Mouse (Mus musculus) kidney, adult 11 months (tissue): ENCODE measurements around the gene Lbp.
A peak's percentile ranks its signal among the peaks of the same experiment; 100 is the strongest.

Source experiments
- DNase-seq: peaks from one replicate; pipeline ENCODE4 v3.0.0; 2022

Lbp gene

DNA sequence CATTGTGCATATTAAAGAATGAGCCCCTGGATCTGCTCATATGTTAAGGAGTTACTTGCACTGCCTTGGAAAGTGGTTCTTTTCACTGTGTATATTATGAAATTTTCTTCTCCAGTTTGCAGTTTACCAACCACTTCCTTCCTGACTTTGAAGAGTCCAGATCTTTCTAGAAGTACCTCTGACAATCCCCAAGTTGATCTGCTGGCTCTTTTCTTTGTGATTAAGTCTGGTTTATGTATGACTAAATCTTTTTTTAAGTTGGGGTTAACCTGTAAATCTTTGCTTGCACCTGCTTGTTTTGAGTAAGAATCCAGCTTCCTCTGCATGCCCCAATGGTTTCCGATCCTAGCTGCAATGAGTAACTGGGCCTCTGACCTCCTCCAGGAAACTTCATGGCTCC, 6.8 kb downstream of the Lbp start:
- DNase-seq = no peak

DNA sequence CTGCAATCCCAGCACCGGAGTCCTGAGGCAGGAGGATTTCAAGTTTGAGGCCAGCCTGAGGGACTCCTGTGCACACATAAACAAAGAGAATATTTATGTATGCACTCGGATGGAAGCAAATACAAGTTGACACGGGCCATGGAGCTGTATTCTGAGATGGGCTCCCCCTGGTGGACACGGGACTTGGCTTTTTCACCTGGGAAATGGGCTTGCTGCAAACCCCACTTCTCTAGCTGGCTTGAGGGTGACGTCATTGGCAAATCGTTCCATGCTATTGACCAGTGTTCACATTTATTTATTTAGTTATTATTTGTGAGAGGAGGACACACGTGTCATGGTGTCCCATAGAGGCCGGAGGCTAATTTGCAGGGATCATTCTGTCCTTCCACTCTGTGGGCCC, 10.1 kb downstream of the Lbp start:
- no peak for DNase-seq

DNA sequence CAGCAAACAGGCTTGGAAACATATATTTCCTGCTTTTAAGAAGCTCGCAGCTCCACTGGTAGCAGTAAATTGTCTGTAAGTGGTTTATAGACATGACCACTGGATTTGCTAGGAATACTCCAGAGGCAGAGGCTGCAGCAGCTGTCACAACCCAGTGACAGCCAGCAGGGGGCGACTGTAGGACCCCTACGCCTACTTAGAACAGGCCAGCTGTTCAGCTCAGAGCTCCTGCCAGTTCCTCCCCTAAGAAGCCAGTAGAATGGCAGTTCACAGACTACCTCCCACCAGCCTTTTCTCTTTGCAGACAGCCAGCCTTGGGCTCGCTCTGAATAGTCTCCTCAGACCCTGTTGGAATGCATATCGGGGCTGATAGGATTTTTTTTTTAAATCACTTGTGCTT, 10.7 kb downstream of the Lbp start:
- no peak for DNase-seq

DNA sequence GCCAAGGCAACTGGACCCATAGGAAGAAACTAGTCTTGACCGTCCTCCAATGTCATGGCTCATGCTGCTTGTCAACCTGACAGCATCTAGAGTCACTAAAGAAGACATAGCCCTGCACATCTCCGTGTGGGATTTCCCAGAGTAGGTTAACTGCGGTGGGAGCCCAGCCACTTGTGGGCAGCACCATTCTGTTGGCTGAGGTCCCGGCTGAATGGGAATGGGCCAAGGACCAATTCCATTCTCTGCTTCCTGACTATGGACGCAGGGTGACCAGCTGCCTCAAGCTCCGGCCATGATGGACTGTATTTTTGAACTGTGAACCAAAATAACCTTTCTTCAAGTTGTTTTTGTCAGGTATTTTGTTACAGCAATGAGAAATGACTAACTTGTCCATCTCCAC, 15.3 kb downstream of the Lbp start:
- no peak for DNase-seq

DNA sequence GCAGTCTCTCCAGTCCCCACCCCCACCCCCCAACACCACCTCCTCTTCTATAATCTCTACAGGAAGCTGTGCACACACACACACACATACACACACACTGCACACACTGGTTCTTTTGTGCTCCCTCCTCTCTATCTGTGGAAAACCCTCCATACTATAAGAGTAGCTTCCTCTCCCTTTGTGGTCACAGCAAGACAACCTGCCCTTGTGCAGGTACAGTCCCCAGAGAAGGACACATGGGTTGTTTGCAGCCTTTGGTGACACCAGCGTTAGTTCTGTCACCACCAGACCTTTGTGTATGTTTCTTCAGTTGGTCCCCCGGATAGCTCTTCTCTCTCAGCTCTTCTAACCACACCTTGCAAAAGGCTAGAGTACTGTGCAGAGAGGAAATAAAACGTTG, 16.6 kb downstream of the Lbp start:
- no peak for DNase-seq

DNA sequence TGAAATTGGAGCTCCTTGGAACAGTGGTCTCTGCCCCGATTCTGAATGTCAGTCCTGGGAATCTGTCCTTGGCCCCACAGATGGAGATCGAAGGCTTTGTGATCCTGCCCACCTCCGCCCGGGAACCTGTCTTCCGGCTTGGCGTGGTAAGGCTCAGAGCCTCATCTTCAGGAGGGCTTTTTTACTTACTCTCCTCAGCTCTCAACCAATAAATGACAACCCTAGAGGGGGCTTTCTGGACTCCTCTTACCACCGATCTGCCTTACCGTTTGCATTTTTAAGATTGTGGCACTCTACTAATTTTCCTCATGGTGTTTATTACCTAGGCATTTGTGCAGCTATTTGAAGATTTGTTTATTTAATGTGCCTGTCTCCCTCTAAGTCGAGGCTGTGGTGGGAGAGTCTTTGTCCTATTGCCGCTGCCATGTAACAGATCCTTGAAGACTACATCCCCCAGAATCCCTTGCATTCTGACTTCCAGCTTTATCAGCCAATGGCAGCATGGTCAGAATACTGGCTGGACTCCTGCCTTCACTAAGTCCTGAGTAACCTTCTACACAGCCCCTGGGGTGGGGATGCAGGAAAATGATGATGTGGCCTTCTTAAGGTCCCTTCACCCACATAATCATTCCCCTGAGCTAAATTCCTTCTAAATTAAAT, 18.4 kb downstream of the Lbp start:
- peak; percentile 7 for DNase-seq

DNA sequence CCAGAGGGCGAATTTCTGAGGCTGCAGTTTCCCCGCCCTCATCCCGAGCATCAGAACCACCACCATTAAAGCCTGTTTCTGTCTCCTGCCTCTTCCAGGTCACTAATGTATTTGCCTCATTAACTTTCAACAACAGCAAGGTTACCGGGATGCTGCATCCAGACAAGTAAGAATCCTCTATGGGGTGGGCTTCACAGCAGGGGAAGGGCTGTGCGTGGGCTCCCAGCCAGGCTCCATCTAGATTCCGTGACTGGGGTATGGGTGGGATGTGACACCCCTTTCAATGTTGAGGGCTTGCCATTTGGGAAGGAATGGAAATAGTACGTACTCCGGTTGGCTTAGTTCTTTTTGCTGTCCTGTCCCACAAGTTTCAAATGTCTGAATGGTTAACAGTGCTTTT, 19.3 kb downstream of the Lbp start:
- no peak for DNase-seq

DNA sequence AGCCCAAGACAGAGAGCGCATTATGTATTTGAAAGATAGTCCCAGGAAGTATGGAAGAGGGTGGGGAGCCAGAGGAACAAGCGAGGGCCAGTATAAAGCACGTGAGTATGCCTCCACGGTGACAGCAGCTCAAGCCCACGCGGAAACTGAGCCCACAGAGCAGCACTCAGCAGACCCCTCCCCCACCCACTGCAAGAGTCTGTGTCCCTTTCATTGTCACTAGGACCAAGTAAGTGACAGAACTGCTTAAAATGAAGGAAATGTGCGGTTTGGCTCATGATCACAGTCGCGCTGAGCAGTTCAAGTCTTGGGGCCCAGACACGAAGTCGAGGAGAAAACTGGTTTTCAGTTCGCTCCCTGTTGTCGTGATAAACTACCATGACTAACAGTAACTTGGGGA, 28.1 kb downstream of the Lbp start:
- DNase-seq = no peak

DNA sequence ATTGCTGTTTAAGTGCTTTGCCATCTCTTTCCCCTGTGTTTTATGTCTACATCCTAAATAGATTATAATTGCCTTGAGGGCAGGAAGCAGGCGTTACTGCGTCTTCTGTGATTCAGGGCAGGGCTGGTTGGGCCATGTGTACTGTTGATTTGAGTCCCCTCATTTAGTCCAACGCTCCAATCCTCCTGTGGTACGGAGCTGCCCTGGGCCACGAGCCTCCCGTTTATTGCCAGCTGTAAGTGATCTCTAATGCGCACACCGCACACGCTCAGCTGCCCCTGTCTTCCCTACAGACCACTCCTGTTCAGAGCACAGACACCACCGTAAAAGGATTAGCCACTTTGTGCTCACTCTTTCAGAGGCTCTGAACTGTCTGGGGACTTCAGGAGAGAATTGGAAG, 31.4 kb downstream of the Lbp start:
- DNase-seq = no peak

DNA sequence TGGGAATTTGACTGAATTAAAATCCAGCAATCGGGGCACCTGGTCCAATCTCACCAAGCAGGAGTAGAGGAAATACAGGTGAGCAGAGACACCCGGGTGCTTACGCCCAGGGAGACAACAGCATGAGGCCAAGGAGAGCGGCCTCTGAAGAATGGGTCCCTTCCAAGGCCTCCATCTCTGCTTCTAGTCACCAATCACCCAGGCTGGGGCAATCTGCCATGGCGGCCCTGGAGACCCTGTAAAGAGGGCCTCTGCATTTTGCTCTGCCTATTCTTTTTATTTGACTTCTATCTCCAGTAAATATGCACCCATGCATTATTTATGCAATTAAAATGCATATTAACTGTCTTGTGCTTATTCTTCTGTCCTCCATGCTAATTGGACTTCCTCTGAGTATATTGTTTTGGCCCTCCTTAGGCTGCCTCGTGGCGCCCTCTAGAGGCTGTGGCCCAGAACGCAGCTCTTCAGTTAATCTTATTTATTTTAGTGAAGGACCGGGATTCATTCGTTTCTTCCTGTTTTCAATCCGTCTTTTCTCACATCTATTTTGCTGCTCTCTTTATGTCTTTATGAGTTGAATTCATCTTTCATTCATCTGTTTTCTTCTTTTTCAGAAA, 33.8 kb downstream of the Lbp start:
- DNase-seq = no peak

DNA sequence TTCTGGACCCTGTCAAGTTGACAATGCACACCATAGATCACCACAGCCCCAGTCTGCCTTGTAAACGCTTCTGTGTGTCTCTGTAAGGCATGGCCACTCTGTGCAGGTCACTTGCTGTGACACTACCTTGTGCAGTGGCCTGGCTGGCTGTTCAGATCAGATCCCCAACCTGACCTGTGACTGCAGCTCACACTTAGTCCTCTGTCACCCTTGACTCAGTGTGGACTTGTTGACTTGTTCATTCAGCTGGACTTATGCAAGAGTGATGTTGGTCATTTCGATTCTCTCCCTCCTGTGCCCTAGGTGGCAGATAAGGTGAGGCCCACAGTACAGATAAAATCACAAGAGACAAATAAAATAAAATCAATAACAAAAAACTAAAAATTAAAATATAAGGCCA, 35.0 kb downstream of the Lbp start:
- DNase-seq = no peak

DNA sequence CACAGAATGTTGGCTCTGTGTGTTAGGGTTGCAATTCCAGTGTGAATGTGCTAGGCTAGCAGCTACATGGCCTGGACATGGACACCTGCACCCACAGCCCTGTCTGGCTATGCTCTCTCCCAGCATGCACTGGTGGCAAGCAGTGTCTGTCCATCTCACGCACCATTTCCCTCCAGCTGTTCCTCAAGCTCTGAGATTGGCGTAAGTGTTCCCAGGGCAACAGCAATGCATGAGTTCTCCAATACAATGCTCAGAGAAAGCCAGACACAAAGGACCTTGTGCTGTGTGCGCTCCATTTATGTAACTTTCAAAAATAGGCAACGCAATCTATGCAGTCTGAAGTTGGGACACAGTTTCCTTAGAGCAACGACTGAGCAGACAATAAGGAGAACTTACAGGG, 37.2 kb downstream of the Lbp start:
- no peak for DNase-seq

DNA sequence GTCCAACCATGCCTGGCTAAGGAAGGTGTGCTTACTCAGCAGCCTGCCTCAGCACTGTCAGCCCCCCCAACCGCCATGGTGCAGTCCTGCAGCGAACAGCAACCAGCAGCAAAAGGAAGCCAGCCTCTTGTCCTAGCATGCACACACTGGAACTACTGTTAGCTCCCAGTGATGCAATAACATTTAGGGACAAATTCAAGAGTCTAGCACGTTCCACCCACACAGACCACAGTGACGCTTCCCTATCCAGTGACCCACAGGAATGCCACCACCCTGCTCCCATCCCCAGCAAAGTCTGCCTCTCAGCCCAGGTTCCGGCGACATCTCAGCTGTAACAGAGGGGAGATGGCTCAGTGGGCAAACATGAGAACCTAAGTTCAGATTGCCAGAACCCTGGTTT, 40.2 kb downstream of the Lbp start:
- no peak for DNase-seq

DNA sequence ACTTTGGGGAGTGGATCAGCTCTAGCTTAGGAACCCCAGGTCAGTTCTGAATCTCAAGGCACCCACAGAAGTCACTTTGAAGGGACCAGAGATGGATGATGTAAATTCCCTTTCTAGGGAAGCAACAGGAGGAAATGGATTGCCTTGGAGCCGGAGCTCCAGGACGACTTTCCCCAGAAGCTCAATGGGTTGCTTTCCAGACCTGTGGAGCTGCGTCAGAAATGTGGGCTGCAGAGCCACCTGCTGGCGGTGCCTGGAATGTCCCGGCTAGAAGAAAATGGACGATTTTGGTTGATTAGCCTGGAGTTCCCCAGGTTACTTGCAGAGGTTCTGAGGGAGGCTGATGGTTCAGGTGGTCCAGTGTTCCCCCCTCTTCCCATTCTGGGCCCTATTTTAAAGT, 41.6 kb downstream of the Lbp start:
- DNase-seq = peak; percentile 48

DNA sequence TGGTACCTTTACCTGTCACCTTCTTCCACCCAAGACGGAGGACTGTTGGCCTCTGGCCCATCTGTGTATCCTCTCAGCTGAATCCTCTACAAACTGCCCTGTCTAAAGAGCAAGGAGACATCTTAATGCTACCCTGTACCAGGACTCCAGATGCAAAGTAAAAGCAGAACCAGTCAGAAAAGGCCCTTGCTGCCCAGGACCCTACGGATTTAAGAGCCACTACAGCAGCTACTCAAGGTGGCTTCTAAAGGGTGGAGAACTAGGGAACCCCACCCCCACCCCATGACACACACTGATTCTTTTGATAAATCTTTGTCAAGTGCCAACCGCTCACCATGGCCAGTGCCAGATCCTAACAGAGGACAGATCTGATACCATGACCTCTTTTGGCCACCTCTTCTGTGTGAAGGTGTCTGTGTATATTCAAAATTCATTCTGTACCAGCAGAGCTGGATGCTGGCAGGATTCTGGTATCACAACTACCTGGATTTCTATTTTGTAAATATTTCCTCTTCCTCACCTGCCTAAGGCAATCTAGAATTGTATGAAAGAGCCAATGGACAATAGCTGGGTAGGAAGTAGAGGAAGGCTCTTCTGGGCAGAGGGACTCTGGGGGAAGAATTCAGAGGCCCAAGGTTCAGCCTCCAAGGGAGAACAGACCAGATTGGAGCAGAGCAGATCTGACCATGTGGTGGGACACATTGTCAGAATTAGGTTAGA, 46.7 kb downstream of the Lbp start:
- DNase-seq = no peak

DNA sequence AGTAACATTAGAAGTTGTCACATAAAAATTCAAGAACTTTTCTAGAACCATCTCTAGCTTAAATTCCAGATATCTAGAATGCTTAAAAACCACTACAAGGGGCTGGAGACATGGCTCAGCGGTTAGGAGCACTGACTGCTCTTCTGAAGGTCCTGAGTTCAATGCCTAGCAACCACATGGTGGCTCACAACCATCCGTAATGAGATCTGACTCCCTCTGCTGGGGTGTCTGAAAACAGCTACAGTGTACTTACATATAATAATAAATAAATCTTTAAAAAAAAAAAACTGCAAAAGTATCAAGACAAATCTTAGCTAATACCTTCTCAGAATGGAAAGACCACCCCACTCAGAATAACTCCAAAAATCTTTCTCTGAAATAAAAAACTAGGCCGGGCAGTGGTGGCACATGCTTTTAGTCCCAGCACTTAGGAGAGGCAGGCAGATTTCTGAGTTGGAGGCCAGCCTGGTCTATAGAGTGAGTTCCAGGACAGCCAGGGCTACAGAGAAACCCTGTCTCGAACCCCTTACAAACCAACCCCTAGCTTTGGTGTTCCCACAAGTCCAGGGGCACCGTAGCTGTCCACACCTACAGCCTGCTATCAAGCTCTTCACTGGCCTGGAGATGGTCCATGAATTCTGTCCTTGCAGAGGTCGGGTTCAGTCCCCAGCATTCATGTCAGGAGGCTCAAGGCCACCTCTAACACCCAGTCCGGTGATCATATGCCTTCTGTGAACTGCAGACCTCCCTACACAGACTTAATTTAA, 48.2 kb downstream of the Lbp start:
- no peak for DNase-seq

DNA sequence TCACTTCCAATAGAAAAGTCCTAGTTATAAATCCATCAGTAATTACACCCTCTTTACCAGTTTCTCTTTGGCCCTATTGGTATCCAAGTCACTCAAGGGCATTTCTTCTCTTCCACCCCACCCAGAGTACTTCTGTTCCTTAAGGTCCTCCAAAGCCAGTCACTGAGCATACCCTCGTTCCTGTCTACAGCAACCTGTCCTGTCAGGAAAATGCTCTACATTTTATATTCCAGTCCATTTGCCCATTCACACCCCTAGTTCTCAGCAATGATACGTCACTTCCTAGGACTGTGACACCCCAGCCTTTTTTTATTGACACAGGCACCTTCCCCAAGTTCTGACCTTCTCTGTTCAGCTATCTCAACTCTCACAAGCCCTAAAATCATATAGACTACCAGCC, 48.9 kb downstream of the Lbp start:
- DNase-seq = no peak

DNA sequence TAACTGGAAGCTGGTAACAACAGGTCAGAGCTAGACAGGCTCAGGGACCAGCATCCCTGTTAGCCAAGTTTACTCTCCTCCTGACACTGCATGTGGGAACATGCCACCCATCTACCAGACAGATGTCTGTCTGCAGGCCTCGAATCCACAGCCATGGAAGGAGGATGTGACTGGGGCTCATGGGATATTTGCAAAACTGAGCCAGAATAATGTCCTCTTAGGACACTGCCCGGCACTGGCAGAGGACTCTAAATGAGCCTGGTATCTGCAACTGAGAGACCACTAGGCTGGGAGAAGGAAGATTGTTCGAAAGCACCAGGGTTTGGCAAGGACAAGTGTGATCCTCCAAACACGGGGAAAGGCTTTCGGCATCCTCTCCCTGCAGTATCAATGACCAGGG, 49.8 kb downstream of the Lbp start:
- no peak for DNase-seq

DNA sequence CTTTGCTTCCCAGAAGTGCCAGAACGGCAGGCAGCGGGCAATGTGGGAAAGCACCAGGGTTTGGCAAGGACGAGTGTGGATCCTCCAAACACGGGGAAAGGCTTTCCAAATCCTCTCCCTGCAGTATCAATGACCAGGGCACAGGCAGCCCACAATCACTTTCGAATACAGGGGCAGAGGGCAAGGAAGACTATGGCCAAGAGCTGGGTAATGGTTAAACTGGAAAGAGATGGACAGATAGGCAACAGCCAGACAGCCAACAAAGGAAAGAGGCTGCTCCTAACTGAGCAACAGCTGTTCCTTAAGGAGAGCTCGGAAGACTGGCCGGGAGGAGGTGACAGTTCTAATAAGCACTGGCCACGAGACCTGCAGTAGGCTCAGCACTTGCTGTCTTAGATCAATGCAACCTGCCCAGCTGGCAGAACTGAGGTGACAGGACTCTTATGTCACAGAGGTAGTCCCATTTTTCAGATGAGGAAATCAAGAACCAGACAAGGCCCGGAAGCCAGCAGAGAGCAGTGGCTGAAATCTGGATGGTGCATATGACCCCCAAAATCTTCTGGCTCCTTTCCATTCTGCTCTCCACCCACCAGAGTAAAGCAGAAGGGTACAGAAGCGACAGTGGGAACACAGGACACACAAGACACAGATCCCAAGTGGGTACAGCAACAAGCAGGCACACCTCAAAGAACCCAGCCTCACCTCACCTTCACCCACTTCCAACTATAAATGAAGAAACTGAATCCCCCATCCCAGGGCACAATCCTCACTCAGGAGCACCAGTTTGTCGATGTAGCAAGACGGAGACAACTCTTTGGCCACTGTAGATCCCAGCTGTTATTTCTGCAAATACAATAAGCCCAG, 53.7 kb downstream of the Lbp start:
- DNase-seq = peak; percentile 45

DNA sequence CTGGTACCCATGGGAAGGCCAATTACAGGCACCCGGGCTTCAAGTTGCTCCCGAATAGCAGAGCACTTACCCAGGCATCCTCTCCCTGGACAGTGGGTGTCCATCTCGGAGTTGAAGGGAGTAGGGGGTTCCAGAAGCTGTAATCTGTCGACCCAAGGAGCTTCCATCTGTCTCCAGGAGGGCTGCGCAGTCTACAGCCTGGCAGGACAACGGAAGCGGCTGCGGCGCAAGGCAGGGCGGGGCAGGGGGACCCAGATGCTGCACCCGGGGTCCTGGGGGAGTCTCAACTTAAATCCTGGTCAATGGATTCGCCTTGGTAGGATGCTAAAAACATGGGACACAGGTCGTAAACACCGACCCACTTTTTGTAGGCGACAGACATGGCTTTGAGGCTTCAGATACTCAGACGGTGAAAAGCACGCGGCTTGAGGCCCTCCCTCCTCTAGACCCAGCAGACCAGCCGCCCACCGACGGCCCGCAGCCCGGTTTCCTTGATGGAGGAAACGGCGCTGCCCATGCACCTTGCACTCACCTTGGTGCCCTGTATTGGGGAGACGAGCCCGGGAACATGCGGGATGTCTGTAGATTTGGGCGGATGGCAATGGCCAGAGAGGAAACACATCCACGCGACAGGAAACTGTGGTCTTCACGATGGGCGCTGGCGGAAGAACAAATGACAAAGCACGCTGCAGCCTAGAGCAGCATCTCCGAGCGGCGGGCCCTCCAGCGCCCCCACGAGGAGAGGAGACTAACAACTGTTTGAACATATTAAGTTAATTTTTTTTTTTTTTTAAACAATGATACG, 54.8 kb downstream of the Lbp start:
- DNase-seq = peak; percentile 77

DNA sequence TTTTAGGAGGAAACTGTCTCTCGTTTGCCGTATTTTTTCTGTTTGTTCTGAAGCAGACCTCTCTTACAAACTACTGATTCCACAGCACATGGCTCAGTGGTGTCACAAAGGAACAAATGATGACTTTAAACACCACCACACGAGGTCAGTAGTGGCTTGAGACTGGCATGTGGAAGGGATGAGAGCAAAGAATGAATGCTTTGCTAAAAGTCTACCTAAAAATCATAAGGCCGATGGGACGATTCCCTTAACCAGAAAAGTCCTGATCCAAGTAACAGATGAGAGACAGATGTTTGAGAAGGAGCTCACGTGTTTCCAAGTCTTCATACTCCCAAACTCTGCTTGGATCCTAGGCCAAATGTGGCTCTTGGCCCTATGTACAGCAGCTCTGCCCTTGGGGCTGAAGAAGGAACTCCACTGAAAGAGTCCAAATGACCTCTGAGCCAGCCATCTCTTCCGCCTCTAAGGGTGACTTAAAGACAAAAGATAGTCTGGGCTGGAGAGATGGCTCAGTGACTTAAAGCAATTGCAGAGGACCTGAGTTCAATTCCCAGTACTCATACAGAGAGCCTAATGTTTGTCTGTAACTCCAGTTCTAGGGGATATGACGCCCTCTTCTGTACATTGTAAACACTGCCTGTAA, 55.5 kb downstream of the Lbp start:
- no peak for DNase-seq
